Mouse (Mus musculus): ENCODE measurements around the gene Cstf1.

Cstf1 gene

DNA sequence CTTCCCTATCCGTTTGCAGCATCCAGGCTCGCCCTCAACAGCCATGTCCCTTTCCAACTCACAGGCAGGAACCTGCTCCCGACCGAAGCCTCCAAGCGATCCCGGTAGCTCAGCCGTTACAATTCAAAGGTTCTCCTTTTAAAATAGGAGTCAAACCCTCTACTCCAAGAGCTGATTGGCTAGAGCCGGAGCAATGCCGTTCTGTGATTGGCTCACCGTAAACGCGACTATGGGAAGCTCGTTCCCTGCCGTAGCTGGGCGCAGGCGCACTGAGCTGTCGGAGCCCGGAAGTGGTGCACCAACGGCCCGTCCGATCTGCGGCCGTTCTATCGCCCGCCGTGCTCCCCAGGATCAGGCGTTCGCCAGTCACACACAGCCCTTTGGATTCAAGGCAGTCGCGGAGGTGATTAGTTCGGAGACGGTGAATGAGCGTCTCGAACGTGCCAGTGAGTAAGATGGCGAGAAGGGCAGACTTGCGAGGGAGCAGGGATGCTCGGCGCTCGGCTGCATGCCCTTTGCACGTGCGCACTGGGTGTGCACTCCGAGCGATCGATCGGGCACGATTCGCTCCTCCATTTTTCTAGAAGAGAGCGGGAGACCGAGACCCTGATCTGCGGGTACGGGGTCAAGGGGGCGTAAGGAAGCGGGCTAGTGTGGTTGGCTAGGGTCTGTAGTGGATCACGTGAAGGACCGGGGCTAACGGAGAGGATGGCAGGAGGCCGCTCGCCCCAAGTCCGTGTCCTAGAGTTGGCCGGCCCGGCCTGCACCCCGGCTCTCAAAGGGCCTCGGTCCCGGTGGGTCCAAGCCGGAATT is at the start of gene Cstf1, which contains the start of gene Aurka:
TSS of gene Cstf1 (plus strand) at position 271 of the 813 bp plus-strand sequence.
TSS of gene Aurka (minus strand) at position 125 of the 813 bp plus-strand sequence.
- peak; percentile 97 to 98 for DNase-seq

DNA sequence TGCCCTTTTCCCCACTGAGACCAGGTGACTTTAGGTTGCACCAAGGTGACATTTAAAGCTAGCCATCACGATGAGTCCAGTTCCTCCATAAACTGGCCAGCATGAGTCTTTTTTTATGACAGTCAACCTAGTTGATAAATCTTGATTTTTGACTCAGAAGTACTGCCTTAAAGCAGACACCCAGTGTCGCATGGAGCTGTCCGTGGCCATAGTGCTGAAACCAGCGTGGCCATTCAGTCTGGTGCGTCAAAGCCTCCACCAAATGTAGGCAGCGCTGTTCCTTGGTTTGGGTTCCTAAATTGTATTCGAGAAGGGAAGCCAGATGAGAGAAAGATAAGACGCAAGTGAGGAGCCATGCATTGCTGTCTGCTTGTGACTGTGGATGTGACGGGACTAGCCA is 49.6 kb upstream of the Cstf1 start:
- peak; percentile 58 to 65 for DNase-seq

DNA sequence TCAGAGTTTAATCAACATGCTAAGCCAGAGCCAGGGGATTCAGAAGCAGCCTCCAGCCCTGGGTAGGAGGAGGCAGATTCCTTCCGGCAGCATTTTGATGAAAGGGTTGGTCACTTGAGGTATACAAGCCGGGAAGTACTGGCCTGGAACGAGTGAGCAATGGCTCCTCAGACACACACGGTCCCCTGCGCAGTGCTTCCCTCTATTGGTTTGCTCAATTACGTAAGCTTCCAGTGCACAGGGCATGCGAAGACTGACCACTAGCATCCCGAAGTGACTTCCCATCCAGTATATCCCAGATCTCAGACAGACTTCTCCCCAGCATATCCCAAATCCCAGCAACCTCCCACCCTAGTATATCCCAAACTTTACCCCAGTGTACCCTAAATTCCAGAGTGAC is 42.2 kb upstream of the Cstf1 start:
- no peak for DNase-seq

DNA sequence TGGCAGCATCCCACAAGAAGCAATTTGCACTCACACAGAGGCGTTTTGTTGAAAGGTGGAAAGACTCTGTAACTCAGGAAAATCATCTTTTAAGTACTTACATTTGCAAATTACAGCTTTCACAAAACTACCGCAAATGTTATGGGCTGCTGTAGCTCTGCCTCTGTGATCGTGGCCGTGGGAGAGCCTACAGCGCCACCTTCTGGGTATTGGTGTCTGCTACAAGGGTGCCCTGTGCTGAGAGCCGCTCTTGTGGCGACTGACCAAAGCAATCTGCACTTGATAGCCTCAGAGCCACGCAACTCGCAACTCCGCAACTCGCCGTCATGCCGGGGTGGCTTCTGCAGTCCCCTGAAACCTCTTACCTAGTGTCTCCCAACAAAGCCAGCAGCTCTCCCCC is 41.3 kb upstream of the Cstf1 start:
- peak in 1 of 2 experiments; percentile 34 for DNase-seq

DNA sequence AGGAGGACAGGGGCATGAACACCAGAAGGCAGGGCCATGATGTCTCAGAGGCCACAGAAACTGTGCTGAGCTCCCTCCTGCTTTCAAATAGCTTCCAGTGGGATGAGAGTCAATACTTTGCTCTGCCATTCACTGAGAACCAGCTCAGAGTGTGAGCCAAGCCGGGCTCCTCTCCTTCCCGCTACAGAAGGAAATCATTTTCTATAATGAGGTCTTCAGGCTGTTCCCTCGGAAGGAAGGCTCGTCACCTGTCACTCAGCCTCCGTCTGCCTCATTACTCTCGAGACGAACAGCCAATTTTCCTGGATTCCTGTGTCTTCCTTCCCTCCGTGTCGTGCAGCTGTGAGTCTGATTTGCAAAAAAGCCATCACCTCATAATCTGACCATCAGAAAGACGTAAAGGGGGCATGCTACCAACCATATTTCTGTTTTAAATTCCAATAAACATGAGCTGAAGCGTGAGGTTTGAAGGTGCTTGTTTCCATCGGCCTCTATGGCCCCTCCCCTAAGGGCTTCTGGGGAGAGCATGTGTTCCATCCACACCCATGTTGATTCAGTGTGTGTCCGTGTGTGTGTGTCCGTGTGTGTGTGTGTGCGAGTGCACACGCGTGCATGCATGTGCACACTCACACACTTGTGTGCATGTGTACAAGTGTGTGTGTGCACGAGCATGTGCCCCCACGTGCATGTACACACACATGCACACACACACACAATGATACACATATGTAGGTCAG is 32.1 kb upstream of the Cstf1 start:
- no peak for DNase-seq

DNA sequence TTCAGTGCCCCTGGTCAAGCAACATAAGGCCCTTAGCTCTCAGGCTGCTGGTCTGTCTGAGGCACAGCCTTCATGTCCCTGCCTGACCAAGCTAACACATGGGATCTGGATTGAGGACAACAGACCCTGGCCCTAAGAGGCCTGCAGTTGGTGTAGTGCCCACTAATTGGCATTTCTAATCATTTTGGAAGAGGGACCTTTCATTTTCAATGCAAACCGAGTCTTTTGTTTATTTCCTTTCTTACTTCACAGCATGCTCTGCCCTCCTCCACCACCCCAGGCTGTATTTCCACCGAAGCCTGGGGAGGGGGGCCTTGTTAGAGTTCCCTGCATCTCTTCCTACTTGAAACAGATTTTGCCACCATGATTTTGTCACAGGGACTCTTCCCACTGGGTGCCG is 29.5 kb upstream of the Cstf1 start:
- DNase-seq: no peak

DNA sequence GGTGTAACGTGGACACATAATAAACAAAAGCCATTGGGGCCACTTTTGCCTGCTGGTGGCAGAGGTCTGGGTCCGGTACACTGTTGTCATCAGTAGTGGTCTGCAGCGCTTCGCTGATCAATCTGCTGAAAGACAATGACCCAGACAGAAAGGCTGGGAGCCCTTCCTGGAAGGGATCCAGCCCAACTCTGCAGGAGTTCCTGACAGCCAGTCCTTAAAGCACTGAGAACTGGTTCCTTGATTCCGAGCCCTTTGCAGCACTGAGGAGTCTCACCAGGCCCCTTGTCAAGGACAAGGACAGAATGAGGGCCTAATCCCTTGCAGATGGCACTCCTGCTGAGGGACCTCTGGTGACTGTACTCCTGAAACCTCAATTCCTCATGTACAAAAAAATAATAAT is 28.9 kb upstream of the Cstf1 start:
- no peak for DNase-seq

DNA sequence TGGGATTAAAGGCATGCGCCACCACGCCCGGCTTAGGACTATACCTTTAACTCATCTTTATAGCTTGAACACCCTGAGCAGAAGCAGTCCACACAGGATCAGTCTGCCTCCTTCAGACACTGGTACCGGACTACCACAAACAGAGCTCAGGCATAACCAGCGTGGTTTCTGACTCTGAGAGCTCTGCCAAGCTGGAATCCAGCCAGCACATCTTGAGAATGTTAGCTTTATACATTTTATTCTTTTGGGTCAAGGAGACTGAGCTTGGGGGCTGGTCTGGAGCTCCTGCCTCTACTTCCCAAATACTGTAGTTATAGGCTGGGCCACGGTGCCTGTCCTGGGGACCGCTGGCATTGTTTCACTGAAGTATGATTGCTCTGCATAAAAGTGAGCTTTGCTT is 26.7 kb upstream of the Cstf1 start:
- DNase-seq: no peak

DNA sequence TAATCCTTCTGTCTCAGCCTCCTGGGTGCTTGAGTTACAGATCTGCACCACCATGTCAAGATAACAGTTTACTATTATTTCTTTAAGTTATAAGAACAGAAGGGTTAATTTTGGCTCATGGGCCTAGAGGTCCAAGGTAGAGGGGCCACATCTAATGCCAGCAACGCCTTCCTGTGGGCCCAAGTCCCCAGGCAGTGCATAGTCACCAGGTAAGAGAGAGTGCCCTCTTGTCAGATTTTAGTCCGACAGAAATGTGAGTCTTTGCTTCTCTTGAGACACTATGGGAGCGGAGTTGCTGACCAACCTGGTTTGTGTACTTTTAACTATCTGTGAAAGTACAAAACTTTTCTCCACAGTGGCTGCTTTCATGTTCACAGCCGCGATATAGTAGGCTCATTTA is 25.8 kb upstream of the Cstf1 start:
- no peak for DNase-seq

DNA sequence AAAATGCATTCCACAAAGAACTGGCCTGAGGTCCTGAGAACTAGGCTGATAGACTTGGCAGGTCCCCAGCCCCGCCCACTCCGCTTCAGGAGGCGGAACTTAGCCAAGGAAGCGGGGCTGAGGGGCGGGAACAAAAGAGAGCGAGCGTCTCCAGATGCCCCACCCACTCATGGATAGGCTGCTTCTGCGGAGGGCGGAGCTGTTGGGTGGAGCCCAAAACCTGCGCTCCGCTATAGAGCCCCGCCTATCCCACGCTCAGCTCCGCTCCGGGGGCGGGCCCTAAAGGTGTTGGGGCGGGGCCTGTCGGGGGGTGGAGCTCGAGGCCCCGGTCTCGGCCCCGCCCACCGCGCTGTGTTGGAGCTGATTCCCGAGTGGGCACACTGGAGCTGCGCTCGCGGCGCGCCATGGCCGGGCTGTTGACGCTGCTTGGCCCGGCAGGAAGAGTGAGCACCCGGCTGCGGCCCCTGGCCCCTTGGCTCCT is 25.2 kb upstream of the Cstf1 start, which contains the start of gene Fam210b:
TSS of gene Fam210b (plus strand) at position 308 of the 481 bp plus-strand sequence.
- peak; percentile 99 for DNase-seq

DNA sequence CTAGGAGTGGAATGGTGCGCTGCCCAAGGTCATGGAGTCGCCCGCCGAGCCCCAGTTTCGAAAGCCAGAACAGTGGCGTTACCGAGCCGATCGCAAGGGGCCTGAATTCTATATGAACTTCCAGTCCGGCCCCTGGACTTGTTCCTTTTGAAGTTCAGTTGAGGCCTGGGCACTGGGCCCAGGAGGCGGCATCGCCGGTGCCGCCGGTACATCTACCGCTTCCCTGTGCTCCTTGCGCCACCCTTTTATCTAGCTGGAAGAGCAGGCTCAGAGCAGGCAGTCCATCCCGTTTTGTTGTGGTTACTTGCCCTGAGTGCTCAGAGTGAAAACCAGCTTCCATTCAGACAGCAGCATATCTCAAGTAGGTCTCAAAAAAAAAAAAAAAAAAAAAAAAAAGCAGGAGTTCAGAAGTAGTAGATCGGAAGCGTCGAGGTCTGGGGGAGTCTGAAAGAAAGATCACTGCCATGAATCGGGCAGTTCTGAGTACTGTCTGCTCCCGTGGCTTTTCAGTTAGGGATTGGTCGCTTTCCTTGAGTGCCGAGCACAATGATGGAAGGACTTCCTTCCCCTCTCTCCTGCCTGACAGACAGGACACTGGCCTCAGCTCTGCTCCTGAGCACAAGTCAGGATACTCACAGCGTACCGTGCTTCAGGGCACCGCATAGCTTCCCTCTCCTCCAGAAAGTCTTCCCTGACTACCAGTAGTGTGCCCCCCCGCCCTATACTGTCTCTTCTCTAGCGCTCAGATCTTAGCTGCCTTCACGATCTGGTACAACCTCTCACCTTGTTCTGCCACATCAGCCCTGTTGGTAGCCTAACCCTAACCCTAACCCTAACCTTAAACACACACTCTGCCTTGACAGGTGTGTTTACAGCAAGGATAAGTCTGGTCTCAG is 24.2 kb upstream of the Cstf1 start:
- peak; percentile 56 to 80 for DNase-seq

DNA sequence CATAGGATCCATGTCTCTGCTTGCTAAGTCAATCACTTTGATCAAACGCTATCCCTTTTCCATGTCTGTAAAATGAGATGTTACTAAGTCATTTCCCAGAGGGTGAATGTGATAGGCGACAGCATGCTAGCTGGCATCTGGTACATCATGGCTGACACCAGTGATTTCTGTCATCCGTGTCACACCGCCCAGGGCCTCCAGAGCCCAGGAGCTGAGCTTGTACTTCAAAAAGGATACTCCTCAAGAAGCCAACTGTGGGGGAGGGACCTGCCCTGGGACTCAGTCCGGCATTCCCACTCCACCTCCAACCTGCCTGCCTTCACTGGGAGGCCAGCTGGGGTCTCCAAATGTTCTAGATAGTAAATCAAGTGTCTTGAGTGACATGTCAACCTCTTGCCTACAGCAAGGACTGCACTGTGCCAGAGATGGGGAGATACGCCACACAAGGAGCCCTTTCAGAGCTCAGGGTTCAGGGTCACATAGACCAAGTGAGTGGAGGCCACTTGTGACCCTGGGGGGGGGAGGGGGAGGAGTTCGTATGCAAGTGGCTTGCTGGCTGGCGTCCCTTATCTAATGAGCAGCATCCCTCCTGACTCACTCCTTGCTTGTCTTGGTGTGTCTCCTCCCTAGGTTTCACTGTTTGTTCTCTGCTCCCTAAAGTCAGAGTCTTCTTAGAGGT is 23.4 kb upstream of the Cstf1 start:
- no peak for DNase-seq

DNA sequence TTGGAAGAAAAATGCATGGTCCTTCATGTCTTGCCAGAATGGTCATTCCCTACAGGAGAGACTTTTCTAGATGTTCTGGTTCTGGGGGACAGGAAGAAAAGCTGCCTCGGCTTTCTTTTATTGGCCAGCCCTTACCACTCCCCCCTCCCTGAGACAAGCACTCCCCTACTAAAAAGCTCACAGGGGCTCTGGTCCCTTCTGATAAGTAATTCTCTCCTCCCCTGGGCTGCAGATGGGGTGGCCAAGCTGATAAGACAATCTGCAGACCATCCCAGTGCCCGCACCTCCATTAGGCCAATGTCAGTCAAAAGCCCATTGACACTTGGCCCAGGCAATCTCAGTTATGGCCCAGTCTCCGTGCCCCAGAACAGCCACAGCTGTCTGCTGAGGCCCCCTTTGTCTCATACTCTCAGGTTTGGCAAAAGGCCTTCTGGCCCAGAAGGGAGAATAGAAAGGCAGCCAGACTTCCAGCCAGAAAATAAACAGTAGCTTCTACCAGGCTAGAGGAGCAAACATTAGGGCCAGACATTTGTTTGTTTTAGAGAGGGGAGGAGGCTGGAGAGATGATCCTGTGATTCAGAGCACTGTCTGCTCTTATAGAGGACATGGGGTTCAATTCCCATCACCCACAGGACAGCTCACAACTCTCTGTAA is 22.1 kb upstream of the Cstf1 start:
- no peak for DNase-seq

DNA sequence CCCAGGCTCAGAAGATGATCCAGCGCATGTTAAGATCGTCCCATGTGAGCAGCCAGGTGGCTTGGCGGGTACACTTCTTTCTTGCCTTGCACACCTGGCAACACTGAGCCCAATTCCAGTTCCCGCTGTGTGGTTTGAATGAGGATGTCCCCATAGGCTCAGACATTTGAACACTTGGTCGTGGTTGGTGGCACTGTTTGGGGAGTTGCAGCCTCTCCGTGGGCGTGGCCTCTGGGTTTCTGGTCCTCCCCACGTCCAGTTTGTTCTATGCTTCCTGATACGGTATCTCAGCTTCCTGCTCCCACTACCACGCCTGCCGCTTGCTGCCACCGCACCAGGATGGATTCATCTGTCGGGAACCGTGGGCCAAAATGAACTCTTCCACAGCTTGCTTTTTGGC is 20.7 kb upstream of the Cstf1 start:
- no peak for DNase-seq

DNA sequence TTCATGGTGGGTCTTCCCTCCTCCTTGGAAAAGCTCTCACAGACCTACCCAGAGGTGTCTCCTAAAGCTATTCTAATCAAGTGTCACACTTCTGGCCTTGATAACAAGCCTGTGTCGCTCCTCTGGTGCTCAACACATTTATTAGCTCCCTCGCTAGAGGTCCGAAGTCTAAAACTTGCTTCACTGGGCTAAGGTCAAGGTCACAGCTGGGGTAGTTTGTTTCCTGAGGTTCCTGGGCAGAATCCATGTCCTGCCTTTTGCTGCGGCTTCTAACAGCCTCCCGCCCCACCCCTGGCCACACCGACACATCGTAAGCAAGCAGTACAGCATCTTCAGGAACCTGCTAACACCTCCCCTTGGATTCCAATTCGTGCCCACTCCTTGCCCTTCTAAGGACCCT is 19.7 kb upstream of the Cstf1 start:
- DNase-seq: no peak

DNA sequence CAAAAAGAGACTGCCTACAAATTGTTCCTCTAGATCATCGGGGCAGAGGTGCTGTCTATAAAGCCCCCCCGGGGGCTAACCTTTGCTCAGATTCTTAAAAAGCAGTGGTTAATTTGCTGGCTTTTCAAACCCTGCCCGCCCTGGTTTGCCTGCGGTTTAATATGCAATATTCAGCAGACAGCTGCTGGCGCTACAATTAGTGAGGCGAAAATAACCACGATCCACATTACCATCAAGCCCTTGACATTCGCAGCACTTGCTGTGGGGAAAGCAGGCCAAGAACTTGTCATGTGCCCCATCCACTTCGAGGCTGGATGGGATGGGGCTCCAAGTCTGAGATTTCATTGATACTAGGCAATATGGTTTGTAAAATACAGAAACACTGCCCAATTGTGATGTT is 17.3 kb upstream of the Cstf1 start:
- no peak for DNase-seq

DNA sequence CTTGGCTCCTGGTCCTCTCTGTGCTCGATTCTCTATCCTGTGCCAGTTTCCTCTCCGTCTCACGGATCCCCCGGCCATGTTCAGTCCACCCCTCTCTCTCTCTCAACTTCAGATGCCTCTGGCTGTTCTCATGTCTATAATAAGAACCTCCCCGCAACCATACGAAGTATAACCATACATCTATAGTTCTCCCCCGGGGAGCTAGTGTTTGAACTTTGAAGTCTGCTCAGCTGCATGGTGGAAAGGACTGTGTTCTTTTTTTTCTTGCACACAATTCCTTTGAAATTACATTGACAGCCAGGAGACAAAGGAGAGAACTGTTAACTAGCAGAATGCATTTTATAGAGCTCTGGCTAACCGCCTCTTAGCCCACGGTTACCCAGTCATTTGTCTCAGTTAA is 15.7 kb upstream of the Cstf1 start:
- DNase-seq: no peak

DNA sequence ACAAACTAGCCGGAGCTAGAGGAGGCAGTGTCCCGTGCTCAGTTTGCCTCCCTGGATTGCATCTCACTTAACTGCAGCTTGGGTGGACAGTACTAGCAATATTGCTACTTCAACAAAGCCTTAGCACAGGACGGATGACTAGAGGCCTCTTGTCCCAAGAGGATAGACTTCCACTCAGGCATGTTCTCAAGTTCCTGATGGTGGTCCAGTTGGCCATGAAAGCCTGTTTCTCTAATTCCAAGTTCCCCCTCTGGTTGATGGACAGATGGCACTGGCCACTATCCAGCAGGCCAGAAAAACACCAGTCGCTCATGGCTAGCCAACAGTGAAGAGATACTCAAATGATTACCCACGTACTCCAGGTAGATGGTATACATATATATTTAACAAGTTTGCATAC is 14.6 kb upstream of the Cstf1 start:
- no peak for DNase-seq

DNA sequence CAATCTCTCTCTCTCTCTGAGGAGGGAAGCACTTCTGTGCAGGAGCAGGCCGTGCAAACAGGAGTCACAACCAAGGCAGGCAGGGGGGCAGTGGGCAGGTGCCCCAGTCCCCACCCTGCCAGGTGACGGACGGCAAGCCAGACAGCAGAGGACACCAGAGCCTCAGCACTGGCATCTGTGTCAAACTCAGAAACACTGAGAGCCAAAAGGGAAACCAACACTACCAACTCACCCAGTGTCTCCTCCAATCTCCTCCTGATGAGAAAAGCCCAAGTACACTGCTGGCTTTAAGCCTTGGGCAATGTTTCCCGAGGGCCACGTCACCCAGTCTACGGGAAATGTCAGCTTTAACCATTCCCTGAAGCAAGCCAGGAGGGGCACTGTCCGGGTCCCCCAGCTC is 7.3 kb upstream of the Cstf1 start:
- no peak for DNase-seq

DNA sequence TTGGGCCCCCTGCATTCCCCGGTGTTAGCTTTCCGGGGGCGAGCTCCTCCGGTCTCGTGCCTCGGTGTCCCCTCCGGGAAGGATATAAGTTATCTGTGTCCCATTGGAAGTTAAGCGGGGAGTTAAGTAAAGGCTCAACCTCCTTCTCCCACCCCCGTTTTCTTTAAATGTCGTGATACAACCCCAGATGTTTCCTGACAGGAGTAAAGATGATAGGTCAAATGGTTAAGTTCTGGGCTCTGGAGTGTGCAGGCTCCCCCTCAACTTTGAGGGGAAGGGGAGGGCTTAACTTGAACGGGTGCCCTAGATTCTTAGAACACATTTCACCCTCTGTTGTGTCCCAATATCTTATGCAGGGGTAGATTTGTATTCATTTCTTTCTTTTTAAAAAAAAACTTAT is 777 bp downstream of the Cstf1 start:
- no peak for DNase-seq

DNA sequence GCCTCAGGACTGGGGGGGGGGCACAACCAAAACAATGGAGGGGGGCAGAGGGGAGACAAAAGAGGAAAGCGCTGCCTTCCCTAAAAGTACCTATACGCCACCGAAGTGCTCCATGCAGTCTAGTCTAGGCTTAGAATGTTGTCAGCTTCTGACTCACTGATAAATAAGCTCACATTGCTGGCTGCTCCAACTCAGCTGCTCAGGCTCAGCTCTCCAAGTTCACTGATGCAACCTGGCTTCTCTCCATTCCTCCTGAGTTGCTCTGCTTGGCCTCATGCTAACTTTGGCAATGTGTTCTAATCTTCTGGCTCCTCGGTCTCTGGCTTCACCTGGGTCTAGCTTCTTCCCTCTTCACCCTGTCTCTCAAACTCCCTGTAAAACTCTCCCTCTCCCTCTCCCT is 6.1 kb downstream of the Cstf1 start:
- no peak for DNase-seq

DNA sequence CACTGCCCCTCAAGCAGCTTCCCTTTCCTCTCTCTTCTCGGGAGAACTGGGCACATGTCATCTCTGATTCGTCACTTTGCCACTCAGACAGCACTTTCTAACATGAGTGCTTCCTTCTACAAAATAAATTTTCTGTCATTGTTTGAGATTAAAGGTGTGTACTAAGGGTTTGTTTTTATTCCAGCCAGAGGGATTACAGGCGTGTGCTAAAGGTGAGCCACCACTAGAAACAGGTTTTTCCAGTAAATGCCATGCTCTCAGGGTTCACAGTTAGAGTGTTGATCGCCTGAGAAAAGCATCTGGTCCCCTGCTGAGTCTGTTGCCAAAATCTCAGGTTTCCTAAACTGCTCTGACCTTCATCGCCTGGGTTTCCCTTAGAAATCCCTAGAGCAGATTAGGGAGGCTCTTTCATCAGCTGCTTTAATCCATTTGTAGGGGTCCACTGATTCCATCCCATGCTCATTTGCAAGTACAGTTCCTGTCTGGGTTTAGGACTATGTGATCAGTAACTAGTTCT is 6.6 kb downstream of the Cstf1 start:
- no peak for DNase-seq
